Mouse (Mus musculus): ENCODE measurements around the gene Synj2.

DNA sequence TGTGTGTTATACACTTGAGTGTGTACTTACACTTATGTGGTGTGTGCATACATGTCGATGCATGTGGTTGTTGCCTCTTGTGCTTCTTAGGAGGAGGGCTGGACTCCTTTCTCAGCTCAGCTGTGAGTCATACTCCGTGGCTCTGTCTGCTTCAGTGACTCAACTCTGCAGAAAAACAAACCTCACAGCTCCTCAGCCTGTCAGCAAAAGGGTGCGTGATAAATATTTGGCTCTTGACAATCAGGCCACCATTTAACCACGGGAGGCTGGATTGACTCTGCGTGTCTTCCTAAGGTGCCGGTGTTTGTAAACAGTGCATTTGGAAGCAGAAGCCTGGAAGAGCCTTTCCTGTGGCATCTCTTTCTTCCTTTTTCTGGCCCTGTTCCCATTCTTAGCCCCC, 53.5 kb downstream of the Synj2 start:
- no peak for TF ChIP-seq CTCF (conservative IDR thresholded peaks at IDR 0.05; ENCODE audit: insufficient read depth, insufficient read length, low read depth, low read length)
- TF ChIP-seq POLR2A (IDR thresholded peaks at IDR 0.05; ENCODE audit: low read depth, low read length) = no peak

All from kidney, adult 2 months (tissue).